Mouse (Mus musculus) left cerebral cortex, postnatal 4 days (tissue): ENCODE measurements around the gene Mast1. TPM values are rescaled to one million over a fixed set of nuclear protein-coding genes. Genes with fewer than 3 reads are reported as not detected.

Experiments used
- DNase-seq: peaks from one replicate; pipeline ENCODE4 v3.0.0-alpha.2; 2022
- intact Hi-C: fragments of 180-260 bp; cut with DNase I; formaldehyde crosslinking; loops from one replicate; pipeline ENCODE4 v1.15.1; 2025
- total RNA-seq, 2 experiments: library from RNA; stranded (reverse); gene quantifications; 2 replicates each; pipeline ENCODE4 v1.2.3; 2021

The Mast1 gene
- total RNA-seq, result 100 to 1,000 TPM; 195 to 210 TPM

DNA sequence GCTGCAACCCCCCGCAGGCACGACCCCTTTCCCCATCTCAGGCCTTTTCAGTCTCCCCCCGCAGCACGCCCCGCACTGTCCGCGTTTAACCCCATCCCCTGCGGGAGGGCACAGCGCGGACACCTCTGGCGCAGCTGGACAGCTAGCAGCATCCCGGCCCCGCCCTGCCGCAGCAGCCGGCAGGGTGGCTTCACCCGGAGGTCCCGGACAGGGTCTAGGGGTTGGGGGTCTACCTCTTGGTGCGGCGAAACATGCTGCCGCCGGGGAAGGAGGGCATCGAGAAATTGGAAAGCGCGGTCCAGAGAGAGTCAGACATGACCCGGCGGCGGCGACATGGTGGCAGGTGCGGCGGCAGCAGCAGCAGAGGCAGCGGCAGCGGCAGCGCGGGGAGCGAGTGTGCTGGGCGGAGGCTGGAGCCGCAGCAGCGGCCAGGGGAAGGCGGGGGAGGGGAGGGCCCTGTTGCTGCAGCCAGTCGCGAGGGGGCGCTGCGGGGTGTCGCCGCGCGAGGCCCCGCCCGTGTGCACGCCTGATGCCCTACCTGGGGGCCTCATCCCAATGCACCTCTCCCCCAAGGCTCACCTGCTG, at the start of gene Mast1:
Gene Mast1, minus strand, starts transcription at position 398 of the 585 bp plus-strand sequence.
- intact Hi-C loops, result no loop called here

DNA sequence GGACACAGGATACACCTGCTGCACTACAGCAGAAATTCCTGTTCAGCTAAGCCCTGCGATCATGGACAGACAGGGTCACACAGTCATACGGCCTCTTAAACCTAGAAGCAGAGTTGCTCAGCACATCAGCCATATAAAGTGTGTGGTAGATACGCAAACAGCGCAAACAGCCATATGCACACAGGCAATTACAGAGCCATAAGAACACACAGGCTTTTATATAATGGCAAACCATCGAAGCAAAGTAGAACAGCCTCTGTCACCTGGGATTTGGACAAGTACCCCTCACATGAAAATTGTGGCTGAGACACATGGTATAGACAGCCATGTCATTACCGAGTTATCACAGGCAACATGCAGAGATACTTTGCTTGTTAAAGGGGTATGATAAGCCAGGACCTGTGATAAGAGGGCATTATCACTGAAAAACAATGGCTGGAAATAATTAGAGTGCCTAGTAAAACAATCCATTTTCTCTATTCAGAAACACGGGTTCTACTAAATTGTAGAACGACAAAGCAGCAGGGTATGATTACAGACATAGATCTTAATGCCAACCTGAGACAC, 49.3 kb upstream of the Mast1 start:
- intact Hi-C loops, result no loop called here
- DNase-seq, result no peak

More for the DNA sequence above, at the start of gene Mast1:
- DNase-seq, result peak; percentile 87

- intact Hi-C loops, result no loop called here
These were observed 48.7 kb upstream of the Mast1 start for GRCm38 (mm10) chr8:84985684-84986378.

DNA sequence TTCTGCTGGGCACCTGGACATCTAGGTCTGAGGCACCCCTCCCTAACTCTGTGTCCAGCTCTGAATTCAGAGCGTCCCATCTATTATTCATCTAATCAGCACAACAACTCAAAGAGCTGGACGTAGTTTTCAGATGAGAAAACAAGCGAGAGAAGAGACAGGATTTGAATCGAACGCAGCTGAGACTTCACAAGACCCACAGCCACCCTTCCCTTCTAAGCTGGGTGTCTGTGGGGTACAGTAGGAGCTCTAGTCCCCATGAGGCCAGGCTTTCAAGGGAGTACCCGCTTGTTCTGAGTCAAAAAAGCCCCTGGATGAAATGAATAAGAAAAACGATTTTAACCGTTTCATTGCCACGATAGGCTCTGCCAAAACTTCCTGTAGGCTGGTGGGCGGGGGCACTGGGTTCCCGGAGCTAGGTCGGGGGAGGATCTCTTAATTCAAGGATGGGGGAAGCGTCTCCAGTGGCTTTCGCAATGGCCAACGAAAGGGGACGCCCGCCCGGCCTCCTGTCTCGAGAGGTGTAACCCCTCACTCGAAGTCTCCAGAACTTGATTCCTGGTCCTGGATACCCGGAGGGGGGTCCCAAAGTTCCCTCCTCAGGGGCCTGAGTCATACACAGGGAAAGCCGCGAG, 48.0 kb upstream of the Mast1 start:
- intact Hi-C loops, result no loop called here
- DNase-seq, result no peak

More at GRCm38 (mm10) chr8:84985684-84986378, 48.7 kb upstream of the Mast1 start:
- peak; percentile 87 for DNase-seq

- intact Hi-C loops, result no loop called here
- DNase-seq, result no peak
These were observed 47.3 kb upstream of the Mast1 start for GRCm38 (mm10) chr8:84984294-84985048.

GRCm38 (mm10) chr8:84982499-84983011, 45.4 kb upstream of the Mast1 start:
- intact Hi-C loops, result no loop called here
- no peak for DNase-seq

GRCm38 (mm10) chr8:84981644-84982498, 44.7 kb upstream of the Mast1 start:
- intact Hi-C loops, result no loop called here
- DNase-seq, result no peak

GRCm38 (mm10) chr8:84980622-84981358, 43.6 kb upstream of the Mast1 start:
- intact Hi-C loops, result no loop called here
- peak; percentile 83 for DNase-seq

DNA sequence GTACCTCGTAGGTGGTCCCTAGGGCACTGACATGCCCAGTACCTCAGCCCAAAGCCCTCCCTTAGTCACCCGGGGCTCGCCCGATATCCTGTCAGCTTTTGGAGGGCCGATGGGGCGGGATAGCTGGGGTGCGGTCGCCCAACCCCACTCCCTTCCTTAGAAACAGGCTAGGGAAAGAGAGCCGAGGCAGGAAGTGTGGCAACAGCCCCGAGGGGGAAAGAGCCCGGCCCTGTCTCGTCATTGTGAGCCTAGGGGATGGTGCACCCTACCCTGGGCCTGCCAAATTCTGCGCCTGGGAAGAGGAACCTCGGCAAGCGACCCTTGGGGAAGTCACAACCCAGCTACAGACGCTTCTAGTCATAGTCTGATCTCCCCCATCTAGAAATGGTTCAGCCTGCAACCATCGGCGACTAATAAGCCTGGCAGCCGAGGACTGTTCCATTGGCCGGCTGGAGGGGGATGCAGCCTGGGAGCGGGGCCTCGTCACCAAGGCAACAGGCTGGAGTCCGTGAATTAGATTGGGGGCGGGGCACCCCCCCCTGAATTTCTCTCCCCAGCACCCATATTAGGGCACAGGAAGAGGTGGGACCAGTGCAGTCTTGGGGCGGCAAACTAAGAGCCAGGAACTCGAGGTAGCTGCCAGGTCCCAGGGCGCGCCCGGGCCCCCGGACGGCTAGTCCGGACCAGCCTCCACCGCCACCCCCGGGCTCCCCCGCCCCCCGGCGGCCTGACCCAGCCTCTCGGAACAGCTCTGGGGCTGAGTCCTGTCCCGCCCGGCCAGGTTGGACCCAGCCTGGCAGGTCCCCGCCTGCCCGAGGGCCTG, 42.7 kb upstream of the Mast1 start:
- peak; percentile 88 for DNase-seq
- intact Hi-C loops, result no loop called here

DNA sequence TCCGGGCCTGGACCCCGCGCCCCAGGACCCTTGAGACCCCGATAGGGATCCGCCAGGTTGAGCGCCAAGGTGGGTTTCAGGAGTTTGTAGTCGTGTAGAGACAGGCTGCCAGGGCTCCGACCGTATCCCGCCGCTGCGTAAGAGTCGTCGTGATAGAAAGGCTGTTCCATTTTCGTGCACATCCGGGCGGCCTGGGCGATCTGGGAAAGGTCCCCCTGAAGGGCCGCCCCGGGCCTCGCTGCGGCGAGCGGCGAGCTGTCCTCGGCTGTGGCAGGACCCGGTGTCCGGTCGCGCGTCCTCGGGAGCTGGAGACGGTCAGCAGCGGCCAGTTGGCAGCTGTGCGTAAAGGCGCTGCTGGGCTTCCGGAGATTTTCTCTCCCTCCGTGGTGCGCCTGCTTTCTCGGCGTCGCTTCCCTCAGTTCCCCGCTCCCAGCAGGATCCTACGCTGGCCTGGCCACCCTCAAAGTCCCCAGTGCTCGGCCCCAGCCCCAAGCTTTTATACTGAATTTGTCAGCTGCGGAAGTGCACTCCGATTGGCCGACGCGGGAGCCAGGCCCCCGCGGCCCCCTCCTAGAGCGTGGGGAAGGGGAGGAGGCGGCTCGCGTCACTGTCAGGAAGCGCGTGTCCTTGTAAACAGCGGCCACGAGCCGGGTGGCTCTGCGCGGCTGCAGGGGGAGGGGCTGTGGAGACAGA, 41.2 kb upstream of the Mast1 start, which contains the start of gene Junb:
Gene Junb, minus strand, starts transcription at position 471 of the 693 bp plus-strand sequence.
- intact Hi-C loops, result no loop called here
- peak; percentile 78 for DNase-seq

- peak; percentile 46 for DNase-seq
- intact Hi-C loops, result no loop called here
These were observed 40.5 kb upstream of the Mast1 start for GRCm38 (mm10) chr8:84977435-84978247.

- no peak for DNase-seq
- intact Hi-C loops, result no loop called here
These were observed 39.7 kb upstream of the Mast1 start for GRCm38 (mm10) chr8:84976763-84977434.

DNA sequence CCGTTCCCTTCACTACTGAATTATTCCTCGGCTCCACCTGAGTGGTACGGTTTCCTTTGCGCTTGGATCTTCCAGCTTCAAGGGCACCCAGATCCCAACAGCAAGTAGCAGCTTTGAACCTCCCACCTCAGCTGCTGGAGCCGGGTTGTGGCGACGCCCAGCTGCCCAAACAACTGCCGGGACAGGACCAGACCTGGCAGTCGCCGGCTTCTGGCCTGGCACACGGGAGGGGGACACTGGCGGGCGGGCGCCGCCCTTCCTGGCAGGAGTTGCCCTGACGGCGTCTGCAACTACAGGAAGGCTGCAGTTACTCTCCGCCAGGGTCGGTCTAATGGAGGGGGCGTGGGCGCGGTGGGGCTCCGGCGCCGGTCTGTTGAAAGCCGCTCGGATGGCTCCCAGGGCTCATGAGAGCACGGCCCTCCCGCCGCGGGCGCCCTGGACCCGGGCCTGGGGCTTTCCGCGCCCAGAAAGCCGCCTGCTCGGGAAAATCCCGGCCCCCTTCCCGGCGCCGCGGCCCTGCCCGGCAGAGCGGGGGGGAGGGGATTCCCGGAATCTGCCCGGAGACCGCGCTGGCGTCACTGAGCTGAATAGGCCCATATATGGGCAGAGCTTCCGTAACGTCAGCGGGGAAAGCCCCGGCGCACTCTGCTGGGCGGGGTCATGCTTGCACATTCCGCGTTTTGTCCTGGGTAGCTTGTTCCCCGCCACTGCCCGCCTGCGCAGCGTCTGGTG, 39.0 kb upstream of the Mast1 start:
- intact Hi-C loops, result no loop called here
- DNase-seq, result peak; percentile 92

GRCm38 (mm10) chr8:84975434-84975833, 38.3 kb upstream of the Mast1 start:
- DNase-seq, result peak; percentile 64
- intact Hi-C loops, result no loop called here

- intact Hi-C loops, result no loop called here
- DNase-seq, result no peak
These were observed 37.5 kb upstream of the Mast1 start for GRCm38 (mm10) chr8:84974543-84975142.
